Mouse (Mus musculus) heart, postnatal 0 days (tissue): ENCODE measurements at regions not wholly inside any gene's neighbourhood (a gene's known extent, or its start where the extent isn't known, plus 50 kb on each side); places are given as distances from the start of the nearest gene placed in this dataset.

Source experiments
- ATAC-seq: fragments of 200-750 bp; cut with Nextera tagmentation; 2 replicates; pipeline ENCODE4 v1.8.0; 2017; ENCODE audit warnings: low read depth, moderate number of reproducible peaks, moderate library complexity; ENCODE audit not compliant: insufficient read depth
- DNase-seq: peaks from one replicate; pipeline ENCODE4 v3.0.0-alpha.2; 2016; ENCODE audit warnings: low spot score
- H3K27ac ChIP-seq: fragments of 300-500 bp; sonication (generic); 2 replicates; pipeline ENCODE4 v1.5.1; 2014; ENCODE audit warnings: low read depth, mild to moderate bottlenecking
- H3K27me3 ChIP-seq: fragments of 300-500 bp; sonication (generic); 2 replicates; pipeline ENCODE4 v1.6.1; 2014; ENCODE audit warnings: low read length, mixed read lengths; ENCODE audit not compliant: control insufficient read depth, insufficient read depth
- H3K36me3 ChIP-seq: fragments of 300-500 bp; sonication (generic); replicated peaks from 2 replicates; pipeline ENCODE4 v1.6.1; 2014; ENCODE audit warnings: low read length, mixed read lengths; ENCODE audit not compliant: control insufficient read depth, insufficient read depth
- H3K4me1 ChIP-seq: fragments of 300-500 bp; sonication (generic); 2 replicates; pipeline ENCODE4 v1.6.1; 2014; ENCODE audit warnings: antibody characterized with exemption; ENCODE audit not compliant: control insufficient read depth, insufficient read depth
- H3K4me2 ChIP-seq: fragments of 300-500 bp; sonication (generic); 2 replicates; pipeline ENCODE4 v1.6.1; 2014; ENCODE audit warnings: low read depth, mild to moderate bottlenecking, low read length, moderate library complexity
- H3K4me3 ChIP-seq: fragments of 300-500 bp; sonication (generic); 2 replicates; pipeline ENCODE4 v1.5.1; 2014; ENCODE audit warnings: low read depth, low read length
- H3K9ac ChIP-seq: fragments of 300-500 bp; sonication (generic); replicated peaks from 2 replicates; pipeline ENCODE4 v1.6.1; 2014; ENCODE audit warnings: low read depth, low read length, mixed read lengths
- H3K9me3 ChIP-seq: fragments of 300-500 bp; sonication (generic); replicated peaks from 2 replicates; pipeline ENCODE4 v1.6.1; 2016; ENCODE audit warnings: low read length; ENCODE audit not compliant: control insufficient read depth
- CTCF ChIP-seq: IDR thresholded peaks from 2 replicates; pipeline ENCODE4 v1.5.1; 2016; ENCODE audit warnings: antibody characterized with exemption, control low read depth, low read depth
- EP300 ChIP-seq: IDR thresholded peaks from 2 replicates; pipeline ENCODE4 v1.6.1; 2016; ENCODE audit warnings: antibody characterized with exemption, low read depth
- WGBS: fragments of 180-500 bp; shearing (Covaris S2); extraction: QIAGEN DNeasy Blood & Tissue Kit; methylation state at CpG from one replicate; pipeline ENCODE4 v1.1.7; 2014; 5-methylcytosine and 5-hydroxymethylcytosine counted together

GRCm38 (mm10) chr12:13079832-13080231 lies 138.1 kb upstream of the Mycn start:
- ATAC-seq (no peak), DNase-seq (no peak)
- peaks cover 8% of the 10 kb centered on the region; the same call in 1 of the 2 replicates for H3K27me3 ChIP-seq
- 91% methylated on average over 3 of the region's 3 CpGs for WGBS
- TF ChIP-seq CTCF (no peak), EP300 (no peak)
- no peak overlapping the region for H3K27ac ChIP-seq
- no peak overlapping the region for H3K9ac ChIP-seq
- no peak overlapping the region for H3K4me2 ChIP-seq
- no peaks in the 10 kb centered on the region for H3K4me1 ChIP-seq
- H3K4me3 ChIP-seq: no peak overlapping the region
- H3K9me3 ChIP-seq: no peaks in the 10 kb centered on the region
- no peaks in the 10 kb centered on the region for H3K36me3 ChIP-seq

- Histone ChIP-seq H3K4me2 (no peak overlapping the region), H3K36me3 (no peaks in the 10 kb centered on the region), H3K27ac (no peak overlapping the region), H3K4me1 (no peaks in the 10 kb centered on the region), H3K27me3 (peaks cover 8% of the 10 kb centered on the region; the same call in 1 of the 2 replicates), H3K4me3 (no peak overlapping the region), H3K9me3 (no peaks in the 10 kb centered on the region), H3K9ac (no peak overlapping the region)
- DNase-seq (no peak), ATAC-seq (peak; percentile 39; the same call in 1 of the 2 replicates)
- no peak for TF ChIP-seq CTCF
- TF ChIP-seq EP300: no peak
- 19% methylated on average over 4 of the region's 4 CpGs for whole genome bisulfite sequencing
Measured at GRCm38 (mm10) chr12:13077689-13078088, 136.0 kb upstream of the Mycn start.

DNA sequence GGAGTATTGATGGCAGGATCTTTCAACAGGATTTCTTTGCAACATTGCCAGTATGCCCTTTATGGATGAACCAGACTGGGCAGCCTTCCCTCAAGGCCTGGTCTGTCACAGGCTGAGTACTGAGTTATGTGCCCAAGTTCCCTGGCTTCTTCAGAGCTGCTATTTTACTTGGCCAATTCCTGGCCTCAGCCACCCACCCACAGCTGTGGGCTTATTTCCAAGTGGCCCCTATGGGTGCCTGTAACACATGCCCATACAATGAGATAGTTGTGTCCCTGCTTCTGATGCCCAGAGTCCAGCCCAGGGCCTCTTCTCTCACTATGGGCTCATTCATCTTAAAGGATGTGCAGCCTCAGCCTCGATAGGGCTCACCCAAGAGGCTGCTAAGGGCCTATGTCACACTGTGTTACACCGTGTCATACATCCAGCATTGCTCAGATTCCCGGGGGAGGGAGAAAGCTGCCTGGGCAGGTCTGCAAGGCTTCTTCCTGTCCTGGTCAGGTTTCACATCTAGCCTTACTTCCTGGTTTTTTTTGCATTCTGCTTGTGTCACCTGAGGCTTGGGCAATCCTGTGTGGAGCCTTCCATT lies 135.1 kb upstream of the Mycn start:
- no peaks in the 10 kb centered on the region for H3K36me3 ChIP-seq
- no peak for TF ChIP-seq CTCF
- no peak for TF ChIP-seq EP300
- peaks cover 5% of the 10 kb centered on the region; the same call in 1 of the 2 replicates for H3K27me3 ChIP-seq
- ATAC-seq (no peak), DNase-seq (no peak)
- H3K9ac ChIP-seq: no peak overlapping the region
- no peak overlapping the region for H3K27ac ChIP-seq
- no peaks in the 10 kb centered on the region for H3K9me3 ChIP-seq
- WGBS: 35% methylated on average over 3 of the region's 3 CpGs
- no peak overlapping the region for H3K4me3 ChIP-seq
- no peak overlapping the region for H3K4me2 ChIP-seq
- no peaks in the 10 kb centered on the region for H3K4me1 ChIP-seq

DNA sequence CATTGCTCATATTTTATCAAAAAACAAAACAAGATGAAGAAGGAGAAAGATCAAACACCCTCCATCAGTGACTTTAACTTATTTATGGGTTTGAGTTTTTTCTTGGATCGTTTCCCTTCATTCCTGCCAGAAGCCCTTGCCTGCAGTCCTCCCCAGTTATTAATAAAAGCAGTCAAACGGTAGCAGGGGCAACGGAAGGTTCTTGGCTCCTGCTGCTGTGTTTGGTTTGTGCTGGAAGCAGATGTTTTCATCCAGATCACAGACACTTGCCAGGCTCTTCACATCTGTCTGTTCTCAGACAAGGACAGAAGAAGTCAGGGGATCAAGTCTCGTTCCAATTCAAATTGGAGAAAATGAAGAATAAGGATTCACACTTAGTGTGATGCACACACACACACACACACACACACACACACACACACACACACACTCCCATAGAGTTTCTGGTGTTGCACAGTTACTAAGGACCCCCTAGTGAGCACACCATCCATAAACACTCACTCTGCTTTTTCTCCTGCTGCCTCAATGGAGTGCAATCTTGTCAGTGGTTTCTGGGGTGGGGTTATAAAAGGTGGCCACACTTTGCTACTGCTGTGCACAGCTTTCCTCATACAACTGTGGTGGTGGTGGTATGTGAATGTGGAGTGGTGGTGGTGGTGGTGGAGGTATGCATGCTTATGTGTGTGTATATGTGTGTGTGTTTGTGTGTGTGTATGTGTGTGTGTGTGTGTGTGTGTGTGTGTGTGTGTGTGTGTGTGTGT lies 131.6 kb upstream of the Mycn start:
- H3K4me2 ChIP-seq: no peak overlapping the region
- DNase-seq: no peak
- H3K4me1 ChIP-seq: no peaks in the 10 kb centered on the region
- TF ChIP-seq EP300 (no peak), CTCF (no peak)
- no peak for ATAC-seq
- H3K27ac ChIP-seq: no peak overlapping the region
- no peak overlapping the region for H3K4me3 ChIP-seq
- H3K36me3 ChIP-seq: no peaks in the 10 kb centered on the region
- H3K9ac ChIP-seq: no peak overlapping the region
- H3K27me3 ChIP-seq: no peaks in the 10 kb centered on the region
- WGBS: 34% methylated on average over 4 of the region's 4 CpGs
- H3K9me3 ChIP-seq: 0 out of 2 replicates have a peak, but pooled peaks cover 2% of the 10 kb centered on the region

DNA sequence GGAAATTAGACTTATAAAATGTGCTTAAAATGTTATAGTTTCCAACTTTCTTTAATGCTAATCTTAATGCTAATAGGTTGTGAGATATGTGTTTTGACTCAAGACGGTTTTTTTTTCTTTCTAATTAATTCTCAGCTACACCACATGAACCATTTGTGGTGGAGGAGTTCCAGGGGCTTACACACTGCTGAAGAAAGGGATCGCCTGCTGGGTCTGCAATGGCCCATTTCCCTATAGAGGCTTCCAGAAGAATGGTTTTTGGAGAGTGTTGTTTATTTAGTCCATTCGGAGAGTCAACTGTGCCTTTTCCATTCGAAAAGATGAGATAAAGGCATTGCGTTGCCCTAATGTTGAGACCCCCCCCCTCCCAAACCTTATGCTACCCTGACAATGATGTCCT lies 125.6 kb upstream of the Mycn start:
- no peaks in the 10 kb centered on the region for H3K27me3 ChIP-seq
- DNase-seq (no peak), ATAC-seq (no peak)
- no peaks in the 10 kb centered on the region for H3K36me3 ChIP-seq
- 64% methylated on average over 5 of the region's 5 CpGs for WGBS
- no peak overlapping the region for H3K4me2 ChIP-seq
- no peaks in the 10 kb centered on the region for H3K4me1 ChIP-seq
- H3K9me3 ChIP-seq: 0 out of 2 replicates have a peak, but pooled peaks cover 4% of the 10 kb centered on the region
- H3K27ac ChIP-seq: no peak overlapping the region
- TF ChIP-seq CTCF (no peak), EP300 (no peak)
- no peak overlapping the region for H3K9ac ChIP-seq
- no peak overlapping the region for H3K4me3 ChIP-seq
